Mouse (Mus musculus): ENCODE measurements around the gene Arhgef6.

DNA sequence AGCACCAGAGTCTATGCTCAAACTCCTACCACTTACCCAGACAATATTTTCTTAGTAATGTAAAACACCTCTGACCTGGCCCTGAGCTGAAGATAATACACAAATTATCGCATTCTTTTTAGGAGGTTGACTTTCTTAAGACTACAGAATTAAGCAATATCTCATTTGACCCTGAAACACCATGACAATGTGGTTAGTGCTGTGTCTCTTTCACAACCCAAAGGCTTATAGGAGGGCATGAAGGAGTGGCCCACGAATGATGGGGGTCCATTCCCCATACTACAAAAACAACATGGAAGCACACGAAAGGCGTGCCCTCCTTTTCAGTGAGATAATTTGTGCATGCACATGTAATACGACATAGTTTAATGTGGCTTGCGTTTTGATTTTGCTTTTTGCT is 3.2 kb downstream of the Arhgef6 start:
- TF ChIP-seq POLR2A (IDR thresholded peaks at IDR 0.05; ENCODE audit: borderline replicate concordance, extremely low read depth, low read depth, low read length) (no peak), CTCF (IDR thresholded peaks at IDR 0.05; ENCODE audit: insufficient read depth, low read length) (no peak)
